Mouse (Mus musculus): ENCODE measurements at regions not wholly inside any gene's neighbourhood (a gene's known extent, or its start where the extent isn't known, plus 50 kb on each side); places are given as distances from the start of the nearest gene placed in this dataset.

DNA sequence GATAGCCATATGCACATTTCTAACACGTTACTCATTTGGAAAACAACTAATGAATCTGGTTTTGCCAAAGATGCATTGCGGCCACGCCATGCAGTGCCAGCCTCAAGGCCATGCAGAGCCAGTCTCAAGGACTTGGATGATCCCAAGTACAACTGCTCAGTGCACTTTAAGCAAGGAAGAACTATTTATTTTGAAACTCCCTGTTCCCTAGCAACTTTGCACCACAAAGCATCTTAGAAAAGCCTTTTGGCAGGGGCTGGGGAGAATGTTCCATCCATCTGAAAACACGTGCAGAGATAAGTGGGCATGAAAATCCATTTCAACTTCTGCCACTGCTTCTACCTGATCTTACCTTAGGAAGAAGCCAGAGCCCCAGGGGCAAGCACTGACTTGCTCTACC, 182.1 kb upstream of the Phactr1 start:
- in situ Hi-C loops (cut with MboI; ENCODE audit: low sequenced_read_pairs), result no loop called here

DNA sequence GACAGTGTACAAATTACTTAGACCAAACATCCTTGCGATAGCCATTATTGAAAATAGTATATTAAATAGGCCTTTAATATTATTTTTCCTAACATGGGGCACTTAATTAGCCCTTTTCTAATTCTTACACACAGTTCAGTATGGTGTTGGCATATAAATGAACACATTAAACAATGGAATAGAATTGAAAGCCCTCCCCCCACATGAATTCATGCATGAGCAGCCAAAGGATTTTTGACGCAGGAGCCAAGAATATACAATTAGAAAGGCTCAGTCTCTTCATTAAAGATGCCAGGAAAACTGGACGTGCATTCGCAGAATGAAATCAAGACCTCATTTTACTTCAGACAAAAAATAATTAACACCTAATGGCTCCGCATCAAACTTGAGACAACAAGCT, 172.9 kb upstream of the Phactr1 start:
- in situ Hi-C loops (cut with MboI; ENCODE audit: low sequenced_read_pairs), result no loop called here

DNA sequence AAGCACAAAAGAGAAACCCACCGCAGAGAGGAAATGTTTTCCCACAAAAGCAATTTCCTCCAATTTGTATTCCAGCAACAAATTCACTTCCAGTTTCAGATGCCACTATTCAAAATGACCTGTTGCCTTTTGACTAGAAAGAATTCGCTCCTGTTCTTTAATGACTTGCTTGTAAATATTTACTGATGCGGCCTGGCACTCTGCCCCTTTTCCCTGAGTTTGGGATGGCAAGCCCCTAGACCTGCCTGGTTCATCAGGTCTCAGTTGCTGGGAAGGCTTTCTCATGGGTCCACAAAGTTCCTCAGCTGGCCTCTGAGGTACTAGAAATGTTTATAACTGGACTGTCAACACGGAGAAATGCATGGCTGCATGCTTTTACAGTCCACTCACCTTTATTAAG, 161.7 kb upstream of the Phactr1 start:
- in situ Hi-C loops (cut with MboI; ENCODE audit: low sequenced_read_pairs), result no loop called here

DNA sequence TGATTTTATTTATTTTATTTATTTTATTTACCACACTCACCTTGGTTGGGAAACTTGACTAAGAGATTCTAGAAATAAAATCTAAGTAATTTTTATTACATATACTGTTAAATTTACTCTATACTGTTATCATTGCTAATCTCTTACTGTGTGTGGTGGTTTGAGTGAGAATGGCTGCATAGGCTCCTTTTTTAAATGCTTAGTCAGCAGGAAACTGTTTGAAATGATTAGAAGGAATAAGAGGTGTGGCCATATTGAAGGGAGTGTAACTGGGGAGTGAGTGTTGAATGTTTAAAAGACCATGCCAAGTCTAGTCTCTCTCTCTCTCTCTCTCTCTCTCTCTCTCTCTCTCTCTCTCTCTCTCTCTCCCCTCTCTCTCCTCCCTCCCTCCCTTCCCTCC, 157.9 kb upstream of the Phactr1 start:
- in situ Hi-C loops (cut with MboI; ENCODE audit: low sequenced_read_pairs), result no loop called here

DNA sequence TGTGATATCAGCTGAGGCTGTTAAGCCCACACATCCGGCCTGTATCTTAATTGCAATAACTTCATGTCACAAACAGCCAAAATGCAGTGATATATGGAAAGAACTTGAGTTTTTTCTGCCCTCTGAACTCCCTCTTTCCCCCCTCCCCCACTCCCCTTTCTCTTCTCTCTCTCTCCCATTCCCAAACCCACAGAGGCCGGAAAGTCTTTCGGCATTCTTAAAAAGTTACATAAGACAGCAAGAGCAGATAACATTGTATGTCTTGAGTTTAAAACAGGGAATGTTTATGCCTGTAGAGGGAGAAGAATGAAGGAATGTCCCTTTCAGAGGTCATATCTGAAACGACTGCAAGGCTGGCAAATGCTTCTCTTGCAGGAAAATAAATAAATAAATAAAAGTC, 154.3 kb upstream of the Phactr1 start:
- in situ Hi-C loops (cut with MboI; ENCODE audit: low sequenced_read_pairs), result no loop called here

DNA sequence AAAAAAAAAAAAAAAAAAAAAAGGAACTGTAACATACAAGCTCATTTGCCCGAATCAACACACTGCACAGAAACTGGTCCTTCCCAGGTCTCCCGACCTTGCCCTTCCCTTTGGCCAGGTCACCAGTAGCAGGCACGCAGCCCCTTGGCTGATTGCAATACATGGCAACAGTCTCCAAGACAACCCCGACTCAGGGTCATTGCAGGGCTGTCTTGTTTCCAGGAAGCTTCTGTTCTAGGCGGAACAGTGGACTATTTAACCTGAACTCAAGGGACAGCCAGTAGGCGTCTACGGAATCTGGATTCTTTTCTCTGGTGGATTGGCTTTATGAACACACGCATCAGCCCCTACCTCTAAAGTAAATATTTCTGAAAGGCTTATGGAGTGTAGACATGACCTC, 153.5 kb upstream of the Phactr1 start:
- in situ Hi-C loops (cut with MboI; ENCODE audit: low sequenced_read_pairs), result no loop called here

DNA sequence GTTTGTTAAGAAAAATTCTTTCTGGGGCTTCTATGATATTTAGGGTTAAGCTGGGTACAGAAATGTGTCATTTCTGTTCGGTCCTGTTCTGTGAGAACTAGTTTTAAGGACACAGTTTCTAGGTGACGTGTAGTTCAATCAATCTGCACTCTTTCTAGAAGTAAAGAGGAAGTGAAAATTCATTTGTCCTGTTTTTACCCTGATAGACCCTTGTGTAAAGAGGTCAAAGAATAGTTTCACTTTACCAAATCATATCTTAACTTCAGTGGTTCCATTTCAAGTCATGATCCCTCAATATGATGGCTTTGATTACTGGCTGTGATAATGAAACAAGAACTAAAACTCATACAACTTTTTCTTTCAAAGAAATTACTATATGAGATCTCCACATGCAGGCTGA, 152.3 kb upstream of the Phactr1 start:
- in situ Hi-C loops (cut with MboI; ENCODE audit: low sequenced_read_pairs), result no loop called here

DNA sequence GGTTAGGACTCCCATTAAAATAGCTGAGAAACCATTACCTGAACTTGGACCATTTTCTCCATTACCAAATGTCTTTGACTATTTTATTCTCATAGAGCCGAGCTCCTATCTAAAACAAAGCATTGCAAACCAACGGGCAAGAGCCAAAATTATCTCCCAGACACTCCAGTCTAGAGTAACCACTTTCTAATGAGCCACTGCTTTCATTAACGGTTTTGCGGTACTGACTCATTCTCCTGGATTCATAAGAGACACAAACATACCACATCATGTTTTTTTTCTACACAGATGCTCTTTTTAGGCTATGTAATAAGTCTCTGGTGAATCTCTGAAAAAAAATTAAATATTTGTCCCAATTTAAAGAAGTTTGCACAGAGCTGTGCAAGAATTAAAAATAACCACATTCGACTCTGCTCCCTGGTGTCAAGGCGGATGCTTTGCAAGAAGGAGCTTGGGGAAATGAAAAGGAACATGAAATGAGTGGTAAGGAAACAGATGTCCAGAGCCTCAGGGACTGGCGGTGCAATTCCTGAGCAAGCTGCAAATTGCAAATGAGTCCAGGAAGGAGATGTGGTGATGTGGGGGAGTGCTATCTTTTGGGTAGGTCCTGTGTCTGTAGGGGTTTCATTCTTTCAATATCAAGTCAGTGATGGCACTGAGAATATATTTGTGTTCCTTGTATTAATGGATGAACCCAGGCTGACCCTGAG, 143.8 kb upstream of the Phactr1 start:
- in situ Hi-C loops (cut with MboI; ENCODE audit: low sequenced_read_pairs), result no loop called here

DNA sequence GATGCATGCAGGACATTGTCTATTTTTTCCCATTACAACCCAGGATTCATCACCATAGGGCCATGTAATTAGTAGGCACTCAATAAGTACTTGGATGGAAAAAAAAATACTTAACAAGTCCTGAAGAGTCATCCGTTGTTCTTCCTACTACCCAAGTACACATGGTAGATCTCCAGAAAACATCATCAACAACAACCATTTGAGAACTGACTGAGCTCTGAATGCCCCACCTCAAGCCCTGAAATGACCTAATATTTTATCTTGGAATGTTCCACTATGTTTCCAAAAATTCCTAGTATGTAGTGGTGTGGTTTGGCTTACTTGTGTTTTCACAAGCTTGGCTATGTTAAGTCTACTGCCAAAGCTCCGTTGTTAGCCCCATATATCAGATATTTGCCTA, 142.4 kb upstream of the Phactr1 start:
- in situ Hi-C loops (cut with MboI; ENCODE audit: low sequenced_read_pairs), result no loop called here

DNA sequence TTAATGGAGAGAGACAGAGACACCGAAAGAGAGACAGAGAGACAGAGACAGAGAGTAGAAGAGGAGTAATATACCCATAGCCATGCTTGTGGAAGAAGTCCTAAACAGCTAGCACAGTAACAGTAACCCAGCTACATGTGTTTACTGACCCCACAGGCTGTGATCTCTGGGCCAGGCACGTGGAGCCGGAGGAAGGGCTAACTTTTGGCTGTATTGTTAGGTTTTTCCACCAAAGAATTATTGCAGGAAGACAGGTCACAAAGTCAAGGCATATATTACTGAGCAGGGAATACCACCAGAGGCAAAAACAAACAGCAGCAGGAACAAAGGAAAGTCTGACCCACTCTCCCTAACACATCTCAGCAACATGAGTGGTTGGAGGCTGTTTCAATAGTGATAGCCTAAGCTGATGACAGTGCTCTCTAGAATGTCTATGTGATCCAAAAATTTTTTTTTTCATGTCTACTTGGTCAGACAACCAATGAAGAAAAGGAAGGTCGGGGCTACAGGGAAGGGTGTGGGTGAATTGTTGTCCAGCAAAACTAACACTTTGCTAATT, 135.8 kb upstream of the Phactr1 start:
- in situ Hi-C loops (cut with MboI; ENCODE audit: low sequenced_read_pairs), result no loop called here

DNA sequence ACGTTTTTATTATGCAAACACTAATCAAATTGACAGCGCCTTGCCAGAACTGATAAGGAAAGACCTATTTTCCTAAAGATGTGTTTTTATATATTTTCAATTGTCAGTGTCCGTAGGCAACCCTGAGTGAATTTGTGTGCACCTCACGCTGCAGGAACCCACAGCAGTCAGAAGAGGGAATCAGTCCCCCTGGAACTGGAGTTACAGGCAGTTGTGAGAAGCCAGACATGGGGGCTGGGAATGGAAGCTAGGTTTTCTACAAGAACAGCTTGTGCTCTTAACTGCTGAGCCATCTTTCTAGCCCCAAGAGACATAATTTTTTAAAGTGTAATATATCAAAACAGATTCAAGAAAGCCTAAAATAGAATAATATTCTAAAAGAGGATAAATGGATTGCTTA, 134.0 kb upstream of the Phactr1 start:
- in situ Hi-C loops (cut with MboI; ENCODE audit: low sequenced_read_pairs), result no loop called here

DNA sequence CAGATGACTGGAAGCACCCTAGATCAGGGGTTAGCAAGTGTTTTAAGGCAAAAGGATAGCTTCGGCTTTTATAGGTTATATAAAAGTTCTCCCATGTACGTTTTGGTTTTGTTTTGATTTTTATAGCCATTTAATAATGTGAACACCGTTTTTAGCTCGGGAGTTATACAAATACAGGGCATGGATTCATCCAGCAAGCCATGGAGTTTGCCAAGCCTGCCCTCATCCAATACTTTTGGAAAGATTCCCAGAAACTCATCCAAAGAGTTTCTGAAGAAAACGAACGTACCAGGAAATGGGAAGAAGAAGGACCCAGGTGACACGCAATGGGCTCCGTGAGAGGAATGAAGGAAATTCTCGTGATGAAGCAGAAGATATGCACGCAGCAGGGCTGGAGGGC, 133.6 kb upstream of the Phactr1 start:
- in situ Hi-C loops (cut with MboI; ENCODE audit: low sequenced_read_pairs), result no loop called here

DNA sequence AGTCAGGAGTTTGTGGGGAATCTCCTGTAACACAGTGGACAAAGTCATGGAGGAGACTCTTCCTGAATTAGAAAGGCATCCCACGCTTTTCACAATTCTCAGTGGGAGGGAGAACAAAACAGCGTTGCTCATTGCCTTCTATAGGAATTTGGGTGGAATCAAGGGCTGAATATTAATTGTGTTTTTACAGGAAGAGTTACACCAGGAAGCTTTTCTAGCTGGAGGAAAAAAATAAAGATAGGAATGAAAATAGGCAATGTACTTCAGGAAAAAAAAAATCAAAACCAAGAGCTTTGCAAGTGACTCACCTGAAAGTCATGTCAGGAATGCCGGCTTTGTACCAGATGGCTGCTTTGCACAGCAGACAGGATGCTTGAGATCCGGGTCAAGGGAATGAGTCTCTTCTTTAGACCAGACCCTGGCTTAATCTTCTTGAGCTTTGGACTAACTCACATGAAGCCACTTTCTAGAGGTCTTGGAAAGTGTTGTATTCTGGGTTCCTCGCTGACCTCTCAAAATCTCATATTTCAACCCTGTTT, 131.3 kb upstream of the Phactr1 start:
- in situ Hi-C loops (cut with MboI; ENCODE audit: low sequenced_read_pairs), result no loop called here

DNA sequence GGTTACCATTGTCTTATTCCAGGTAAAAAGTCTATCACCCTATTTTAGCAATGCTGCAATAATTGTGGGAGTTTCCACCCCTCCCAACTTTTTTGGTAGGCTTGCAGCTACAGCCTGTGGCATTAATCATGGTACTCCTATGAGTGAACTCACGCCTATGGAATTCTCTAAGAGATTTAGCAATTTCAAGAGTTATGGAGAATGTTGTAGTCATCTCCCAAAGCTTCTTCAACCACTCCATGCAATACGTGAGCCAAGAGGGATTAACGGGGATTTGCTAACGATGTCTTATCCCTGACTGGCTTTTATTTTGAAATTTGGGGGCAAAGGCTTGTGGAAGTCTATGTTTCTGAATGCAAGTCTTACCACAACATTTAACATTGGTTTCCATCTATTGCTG, 125.5 kb upstream of the Phactr1 start:
- in situ Hi-C loops (cut with MboI; ENCODE audit: low sequenced_read_pairs), result no loop called here

DNA sequence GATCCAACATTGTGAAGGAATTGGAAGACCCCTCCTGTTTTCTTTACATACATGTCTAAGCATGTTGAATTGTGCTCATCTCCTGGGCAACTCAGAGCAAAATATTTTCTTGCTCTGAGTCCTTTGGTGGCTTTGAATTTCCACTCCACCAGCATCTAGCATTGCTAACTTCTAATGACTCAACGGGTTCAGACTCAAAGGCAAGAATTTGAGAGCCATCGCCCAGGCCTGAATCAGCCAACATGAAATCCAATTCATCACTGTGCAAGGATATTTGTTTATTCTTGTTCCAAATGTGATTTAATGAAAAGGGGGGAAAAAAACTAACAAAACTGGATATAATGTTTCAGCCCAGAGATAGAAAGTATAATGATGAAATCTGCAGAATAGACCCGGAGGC, 121.9 kb upstream of the Phactr1 start:
- in situ Hi-C loops (cut with MboI; ENCODE audit: low sequenced_read_pairs), result no loop called here

DNA sequence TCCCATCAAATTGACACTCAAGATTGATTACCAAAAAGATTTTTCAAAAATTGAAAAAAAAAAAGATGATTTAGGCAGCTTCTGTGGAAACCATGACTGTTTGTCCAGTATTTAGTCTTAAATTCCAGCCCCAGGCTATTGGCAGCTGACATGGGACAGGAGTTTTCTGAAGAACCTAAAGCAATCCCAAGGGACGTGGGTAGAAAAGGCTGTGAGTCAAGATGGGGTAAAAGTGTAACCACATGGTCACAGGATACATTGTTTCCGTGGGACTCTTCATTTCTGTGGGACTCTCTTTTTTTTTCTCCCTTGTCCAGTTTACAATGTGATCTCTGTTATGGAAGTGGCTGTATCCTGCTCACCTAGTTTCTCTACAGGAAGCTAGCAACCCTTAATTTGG, 119.0 kb upstream of the Phactr1 start:
- in situ Hi-C loops (cut with MboI; ENCODE audit: low sequenced_read_pairs), result no loop called here

DNA sequence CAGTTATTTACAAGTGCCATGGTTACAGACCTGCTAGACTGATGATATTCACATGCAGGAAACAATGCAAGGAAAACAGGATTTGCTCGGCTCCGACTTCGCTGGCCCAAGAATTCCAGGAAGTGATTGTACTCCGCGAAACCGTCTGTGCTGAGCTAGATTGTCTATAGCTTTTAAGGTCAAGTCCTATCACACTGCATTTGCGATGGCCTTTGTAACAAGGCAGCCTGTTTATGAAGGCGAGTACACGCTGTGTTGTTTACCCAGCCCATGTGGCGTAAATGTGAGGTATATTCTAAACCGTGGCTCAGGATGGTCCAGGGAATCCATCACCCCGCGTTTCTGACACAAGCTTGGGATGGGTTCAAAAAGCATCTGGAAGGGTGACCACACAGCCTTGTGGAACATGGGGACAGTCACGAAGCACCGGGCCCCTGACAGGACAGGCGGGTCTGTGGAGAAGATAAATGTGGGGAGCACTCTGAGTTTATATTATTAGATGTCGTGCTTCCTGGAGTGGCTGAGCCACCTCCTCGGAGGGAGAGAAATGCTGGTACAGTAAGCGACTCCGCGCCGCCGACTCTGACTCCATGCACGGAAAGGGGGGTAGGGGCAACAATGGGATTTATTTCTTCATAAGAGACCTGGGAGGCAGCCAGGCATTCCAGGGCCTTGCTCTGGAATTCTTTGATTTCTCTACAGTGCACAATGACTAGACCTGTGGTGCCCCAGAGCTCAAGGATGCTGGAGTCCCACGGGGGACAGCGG, 114.9 kb upstream of the Phactr1 start:
- in situ Hi-C loops (cut with MboI; ENCODE audit: low sequenced_read_pairs), result no loop called here

DNA sequence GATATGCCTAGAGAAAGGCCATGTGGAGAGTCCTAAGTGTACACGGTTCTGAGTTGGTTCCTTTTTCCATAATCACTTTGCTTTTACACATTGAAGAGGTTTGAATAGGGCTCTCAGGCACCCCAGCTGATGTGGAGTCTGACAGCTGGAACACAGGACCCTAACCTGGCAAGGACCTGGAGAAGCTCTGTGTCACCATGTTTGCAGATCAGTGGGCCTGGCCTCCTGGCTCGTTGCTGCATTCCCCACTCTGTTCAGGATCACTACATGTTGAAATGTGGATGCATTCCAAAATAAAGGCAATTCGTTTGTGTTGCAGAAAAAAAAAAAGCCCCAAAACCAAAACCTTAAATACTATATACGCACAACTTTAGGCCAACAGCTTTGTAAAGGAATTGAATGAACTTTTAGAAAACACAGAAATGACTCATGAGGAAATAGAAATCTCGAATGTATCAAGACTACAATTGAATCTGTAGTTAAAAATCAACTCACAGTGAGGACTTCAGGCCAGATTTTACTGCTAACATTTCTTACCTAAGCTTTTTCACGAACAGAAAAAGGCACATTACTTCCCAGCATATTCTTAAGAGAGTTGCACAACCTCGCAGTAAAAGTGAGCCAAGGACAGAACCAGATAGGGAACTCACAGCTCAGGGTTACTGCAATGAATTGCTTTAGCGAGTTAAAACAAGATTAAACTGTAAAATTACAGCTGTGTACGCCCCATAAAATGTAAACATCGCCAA, 109.6 kb upstream of the Phactr1 start:
- in situ Hi-C loops (cut with MboI; ENCODE audit: low sequenced_read_pairs), result no loop called here

DNA sequence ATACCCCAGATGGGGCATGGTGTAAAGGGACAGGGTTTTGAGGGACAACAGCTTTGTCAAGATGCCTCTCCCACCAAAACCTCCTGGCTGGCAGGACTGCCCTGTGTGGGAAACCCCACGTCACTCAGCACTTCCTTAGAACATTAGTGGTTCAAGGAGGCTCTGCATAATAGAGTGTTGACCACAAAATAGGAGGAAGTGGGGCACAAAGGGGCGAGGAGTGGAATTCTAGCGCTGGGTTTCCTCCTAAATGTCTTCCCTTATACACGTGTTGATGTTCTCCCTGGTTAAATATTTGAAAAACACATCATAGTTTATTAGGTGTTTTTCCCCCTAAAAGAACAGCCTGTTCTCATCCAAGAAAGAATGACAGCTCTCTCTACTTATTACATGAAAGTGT, 106.2 kb upstream of the Phactr1 start:
- in situ Hi-C loops (cut with MboI; ENCODE audit: low sequenced_read_pairs), result no loop called here

DNA sequence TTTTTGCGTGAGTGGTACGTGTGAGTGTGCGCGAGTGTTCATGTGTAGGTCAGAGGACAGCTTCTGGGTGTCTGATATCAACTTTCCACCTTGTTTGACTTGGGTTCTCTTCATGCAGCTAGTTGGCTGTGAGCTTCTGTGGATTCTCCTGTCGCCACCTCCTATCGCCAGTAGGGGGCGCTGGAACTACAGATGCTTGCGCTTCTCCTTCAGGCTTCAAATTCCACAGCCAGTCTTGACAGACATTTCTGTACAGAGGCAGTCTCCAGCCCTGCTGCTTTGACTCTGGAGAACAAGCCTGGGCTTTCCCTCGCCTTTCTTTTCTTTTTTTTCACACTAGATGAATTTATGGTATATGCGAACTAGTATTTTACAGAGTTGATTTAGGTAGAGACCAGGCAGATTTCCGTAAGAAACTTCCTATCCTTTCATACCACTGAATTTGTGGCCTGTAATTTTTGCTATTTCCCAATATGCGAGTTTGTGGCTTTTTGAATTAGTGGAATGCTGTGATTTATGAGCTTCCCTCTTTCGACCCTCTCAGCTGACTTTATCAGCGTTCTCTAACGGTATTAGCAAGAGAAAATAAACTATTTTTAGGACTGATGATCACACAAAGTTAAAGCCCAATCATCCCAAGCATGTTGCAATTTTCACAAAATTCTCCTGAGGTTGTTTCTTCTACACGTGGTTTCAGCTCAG, 104.5 kb upstream of the Phactr1 start:
- in situ Hi-C loops (cut with MboI; ENCODE audit: low sequenced_read_pairs), result loop anchor here (25.0 kb wide), 1 partner anchor 939 kb away; no protein-coding TSS in a partner anchor

DNA sequence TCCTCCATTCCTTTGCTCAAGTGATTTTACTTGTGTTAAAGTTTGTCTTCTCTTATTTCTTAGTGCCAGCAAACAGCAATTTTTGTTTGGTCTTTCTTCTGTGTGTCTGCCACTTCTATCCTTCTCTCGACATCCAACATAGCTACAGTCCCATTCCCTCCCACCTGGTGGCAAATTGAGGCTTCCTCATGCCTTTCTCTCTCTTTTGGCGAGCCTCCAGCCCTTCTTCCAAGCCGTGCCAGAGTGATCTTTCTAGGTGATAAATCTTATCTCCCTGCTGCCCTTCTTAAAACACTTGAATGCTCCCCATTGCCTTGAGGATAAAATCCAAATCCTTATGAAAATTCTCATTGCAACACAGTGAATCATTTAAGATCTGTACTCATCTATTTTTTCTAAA, 101.0 kb upstream of the Phactr1 start:
- in situ Hi-C loops (cut with MboI; ENCODE audit: low sequenced_read_pairs), result loop anchor here (25.0 kb wide), 1 partner anchor 942 kb away; no protein-coding TSS in a partner anchor

Measured in CH12F3 (cell line).